Mouse (Mus musculus) lung, postnatal 10 days (tissue): ENCODE data around the gene Actl9.
A peak's percentile ranks its signal among the peaks of the same experiment; 100 is the strongest.

ENCODE experiments used
- DNase-seq: peaks from one replicate; pipeline ENCODE4 v3.0.0; 2021

Gene Actl9

DNA sequence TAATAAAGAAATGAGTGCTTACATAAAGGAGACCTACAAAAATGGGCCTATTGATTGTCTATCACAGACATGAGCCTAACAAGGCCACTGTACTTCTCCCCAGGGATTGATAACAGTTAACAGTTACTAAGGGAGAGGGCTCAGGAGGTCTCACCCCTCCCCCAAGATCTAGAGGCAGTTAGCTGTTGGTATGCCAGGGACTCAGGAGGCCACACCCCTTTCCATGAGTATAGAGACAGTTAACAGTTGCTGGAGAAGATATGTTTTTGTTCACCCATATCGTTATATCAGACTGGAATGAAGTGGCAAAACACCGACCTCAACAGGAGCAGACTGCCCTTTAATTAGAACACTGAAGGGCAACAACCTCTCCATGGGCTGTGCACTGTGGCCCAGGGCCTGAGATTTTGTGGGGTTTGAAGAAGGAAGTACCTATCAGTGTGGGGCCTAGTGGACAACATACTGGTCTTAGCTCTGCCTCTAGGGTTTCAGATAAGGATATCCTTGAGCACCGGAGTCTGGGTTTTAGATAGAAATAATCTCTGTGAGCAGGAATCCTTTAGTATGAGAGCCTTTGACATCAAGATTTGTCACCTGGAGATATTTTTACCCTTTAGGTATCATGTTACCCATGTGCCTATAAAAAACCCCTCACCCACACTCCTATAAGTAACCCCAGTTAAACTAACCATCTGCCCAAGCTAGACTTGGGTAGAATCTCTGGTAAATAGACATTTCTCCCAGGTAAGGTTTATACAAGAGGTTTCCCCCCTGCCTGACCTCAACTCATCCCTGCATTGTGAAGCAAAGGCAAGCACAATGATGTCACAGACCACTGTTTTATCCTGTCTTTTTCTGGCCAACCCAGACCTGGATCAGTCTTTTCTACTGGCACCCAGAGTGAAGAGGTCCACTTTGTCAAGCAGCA is at the start of gene Actl9:
TSS of gene Actl9 (plus strand) at position 878 of the 928 bp plus-strand sequence.
- no peak for DNase-seq

DNA sequence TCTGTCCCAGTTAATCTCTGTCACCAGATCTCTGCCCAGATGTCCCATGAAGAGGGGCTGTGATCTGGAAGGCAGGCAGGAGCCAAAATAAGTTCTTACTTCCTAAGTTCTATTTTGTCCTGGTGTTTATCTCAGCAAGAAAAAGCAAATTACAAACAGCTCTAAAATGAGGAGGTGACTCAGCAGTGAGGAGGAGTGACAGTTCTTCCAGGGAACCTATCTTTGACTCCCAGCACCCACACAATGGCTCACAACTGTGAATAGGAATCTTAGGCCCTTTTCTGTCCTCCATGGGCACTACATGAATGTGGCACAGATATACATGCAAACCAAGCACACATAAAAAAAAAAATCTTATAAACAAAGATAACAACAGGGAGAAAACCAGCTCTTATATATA is 47.0 kb upstream of the Actl9 start:
- no peak for DNase-seq

DNA sequence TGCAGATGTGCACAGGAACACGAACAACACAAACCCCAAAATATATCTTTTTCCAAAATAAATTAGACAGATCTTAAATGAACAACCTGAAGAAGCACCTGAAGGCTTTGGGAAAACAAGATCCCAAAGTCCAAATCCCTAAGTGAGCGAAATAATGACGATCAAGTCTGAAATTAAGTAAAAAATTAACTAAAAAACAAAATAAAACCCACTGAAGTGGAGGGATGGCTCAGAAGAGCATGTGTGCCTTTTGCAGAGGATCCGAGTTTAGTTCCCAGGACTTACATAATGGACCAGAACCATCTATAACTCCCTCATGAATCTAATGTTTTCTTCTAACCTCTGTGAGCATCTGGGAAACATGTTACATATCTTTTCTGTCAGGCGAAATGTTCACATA is 40.4 kb upstream of the Actl9 start:
- DNase-seq: no peak

DNA sequence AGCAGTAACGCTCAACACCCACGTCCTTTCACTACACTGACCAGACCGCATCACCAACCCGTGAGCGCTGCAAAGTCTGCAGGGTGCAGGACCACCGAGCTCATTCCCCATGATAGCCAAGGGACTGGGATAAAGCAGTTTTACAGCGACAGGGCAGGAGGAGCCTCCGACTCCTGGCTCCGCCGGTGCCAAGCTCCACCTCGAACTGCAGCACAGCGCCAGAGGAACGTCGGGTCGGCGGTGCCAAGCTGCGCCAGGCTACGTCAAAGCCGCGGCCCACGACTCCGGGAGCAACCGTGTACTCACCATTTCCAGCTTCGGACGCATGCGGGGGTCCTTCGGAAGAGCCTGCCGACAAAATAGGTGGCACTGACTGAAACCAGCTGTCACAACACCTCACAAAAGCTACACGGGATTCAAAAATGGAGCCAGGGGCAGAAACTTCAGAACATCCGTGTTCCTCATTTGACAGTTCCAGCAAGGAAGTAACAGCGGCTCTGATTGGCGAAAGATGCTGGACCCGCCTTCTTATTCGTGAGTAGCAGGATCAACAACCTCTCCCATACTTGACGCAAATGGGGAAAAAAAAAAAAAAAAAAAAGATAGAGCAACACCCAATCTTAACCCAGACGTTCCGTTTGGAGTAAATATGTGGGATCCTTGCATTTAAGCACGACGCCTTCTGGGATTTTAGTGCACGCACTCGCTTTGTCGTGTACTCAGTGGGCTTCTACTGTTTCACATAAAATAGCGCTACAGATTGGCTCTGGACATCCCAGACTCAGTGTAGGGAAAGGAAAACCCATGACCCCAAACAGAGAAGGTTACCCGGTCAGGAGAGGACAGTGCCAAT is 38.3 kb upstream of the Actl9 start, which contains the start of gene Zfp101:
TSS of gene Zfp101 (minus strand) at position 460 of the 853 bp plus-strand sequence.
- DNase-seq: peak; percentile 97

DNA sequence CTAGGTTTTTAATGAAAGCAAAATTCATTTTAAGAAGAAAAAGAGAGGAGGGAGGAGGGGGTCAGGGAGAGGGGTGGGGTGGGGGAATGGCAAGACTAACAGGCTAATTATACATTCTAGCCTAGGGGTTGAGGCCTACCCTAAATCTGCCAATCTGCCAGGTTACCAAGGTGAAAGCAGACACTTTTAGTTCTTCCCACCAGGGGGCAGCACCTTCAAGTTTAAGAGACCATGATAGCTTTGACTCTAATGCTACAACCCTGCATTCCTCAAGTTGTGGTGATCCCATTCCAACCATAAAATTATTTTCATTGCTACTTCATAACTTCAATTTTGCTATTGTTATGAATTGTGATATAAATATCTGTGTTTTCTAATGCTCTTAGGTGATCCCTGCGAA is 6.5 kb downstream of the Actl9 start:
- peak; percentile 87 for DNase-seq

DNA sequence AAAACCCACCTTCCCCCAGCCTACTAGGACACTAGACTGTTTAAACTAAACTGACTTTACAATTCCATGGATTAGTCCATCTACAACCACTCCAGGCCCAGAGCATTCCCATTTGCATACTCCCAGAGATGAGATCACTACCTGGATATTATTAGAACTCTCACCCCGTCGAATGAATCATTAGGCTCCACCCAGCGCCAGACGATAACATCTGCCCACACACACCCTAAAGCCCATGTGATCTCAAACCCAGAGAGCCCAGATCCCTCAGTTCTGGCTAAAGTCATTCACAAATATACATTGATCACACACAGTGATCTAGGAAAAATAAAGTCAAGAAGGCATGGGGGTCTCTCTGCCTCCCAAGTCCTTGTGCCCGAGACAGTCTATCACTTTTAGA is 7.2 kb downstream of the Actl9 start:
- peak; percentile 72 for DNase-seq

DNA sequence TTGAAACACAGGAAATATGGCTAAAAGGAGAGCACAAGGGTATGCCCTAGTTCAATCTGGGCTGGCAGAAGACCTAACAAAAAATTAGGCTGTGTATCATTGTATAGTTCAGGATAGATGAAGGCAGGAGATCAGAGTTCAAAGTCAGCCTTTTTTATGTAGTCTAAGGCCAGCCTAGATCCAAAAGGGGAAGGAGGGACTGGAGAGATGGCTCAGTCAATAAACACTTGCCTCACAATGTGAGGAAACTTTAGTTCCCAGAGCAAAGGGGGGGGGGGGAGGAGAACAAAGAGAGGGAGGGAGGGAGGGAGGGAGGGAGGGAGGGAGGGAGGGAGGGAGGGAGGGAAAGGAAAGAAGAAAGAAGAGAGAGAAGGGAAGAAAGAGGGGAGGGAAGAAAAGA is 8.5 kb downstream of the Actl9 start:
- no peak for DNase-seq

DNA sequence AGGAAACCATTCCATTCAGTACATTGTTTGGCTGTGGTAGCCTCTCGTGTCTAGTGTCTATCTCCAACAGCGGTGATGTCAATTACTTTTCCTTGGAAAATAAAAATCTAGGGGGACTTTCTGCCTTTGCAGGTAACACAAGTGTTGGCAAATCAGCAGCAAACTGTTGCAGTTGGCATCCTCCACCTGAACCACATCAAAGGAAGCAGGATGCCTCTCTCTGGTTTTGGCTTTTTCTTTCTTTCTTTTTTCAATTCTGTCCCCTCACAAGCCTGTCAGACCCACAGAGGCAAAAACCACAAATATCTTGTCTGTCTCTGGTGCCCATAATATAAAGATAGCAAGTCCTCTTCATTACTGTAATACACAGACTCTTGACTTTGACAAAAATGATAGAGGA is 23.9 kb downstream of the Actl9 start:
- DNase-seq: no peak

DNA sequence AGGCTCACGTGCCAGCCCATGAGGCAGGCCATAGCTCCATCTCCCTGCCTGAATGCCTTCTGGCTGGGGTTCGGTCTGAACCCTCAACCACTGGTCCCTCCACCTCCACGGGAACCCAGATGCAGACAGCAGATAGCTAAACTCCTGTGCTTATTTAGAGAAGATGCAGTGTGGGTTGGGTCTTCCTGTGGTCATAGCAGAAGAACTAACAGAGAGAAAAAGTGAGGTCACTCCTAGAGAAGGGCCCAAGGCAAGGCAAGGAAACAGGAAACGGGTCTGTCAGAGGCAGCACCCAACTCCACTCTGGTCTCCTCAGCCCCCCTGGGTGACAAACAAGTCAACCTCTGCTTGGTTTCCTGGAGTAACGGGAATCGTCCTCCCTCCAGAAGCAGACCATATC is 38.5 kb downstream of the Actl9 start:
- DNase-seq: peak; percentile 19
